Mouse (Mus musculus) stomach, postnatal 0 days (tissue): Measurements from ENCODE around the gene Myog.

Experiments
- CTCF ChIP-seq: IDR thresholded peaks from 2 replicates; pipeline ENCODE4 v1.5.1; 2016; ENCODE audit warnings: antibody characterized with exemption, low read depth, mild to moderate bottlenecking, moderate library complexity
- EP300 ChIP-seq: optimal IDR thresholded peaks from 2 replicates; pipeline ENCODE3; 2016; ENCODE audit warnings: antibody characterized with exemption

GRCm38 (mm10) chr1:134307409-134307808 is 17.6 kb downstream of the Myog start:
- TF ChIP-seq CTCF (no peak), EP300 (no peak)
